Mouse (Mus musculus): ENCODE results near the gene Stac. TPM values are rescaled to one million over a fixed set of nuclear protein-coding genes. Genes with fewer than 3 reads are reported as not detected.

Stac gene
- polyA plus RNA-seq, 1 experiment from 2014 or later: 0.09 TPM

DNA sequence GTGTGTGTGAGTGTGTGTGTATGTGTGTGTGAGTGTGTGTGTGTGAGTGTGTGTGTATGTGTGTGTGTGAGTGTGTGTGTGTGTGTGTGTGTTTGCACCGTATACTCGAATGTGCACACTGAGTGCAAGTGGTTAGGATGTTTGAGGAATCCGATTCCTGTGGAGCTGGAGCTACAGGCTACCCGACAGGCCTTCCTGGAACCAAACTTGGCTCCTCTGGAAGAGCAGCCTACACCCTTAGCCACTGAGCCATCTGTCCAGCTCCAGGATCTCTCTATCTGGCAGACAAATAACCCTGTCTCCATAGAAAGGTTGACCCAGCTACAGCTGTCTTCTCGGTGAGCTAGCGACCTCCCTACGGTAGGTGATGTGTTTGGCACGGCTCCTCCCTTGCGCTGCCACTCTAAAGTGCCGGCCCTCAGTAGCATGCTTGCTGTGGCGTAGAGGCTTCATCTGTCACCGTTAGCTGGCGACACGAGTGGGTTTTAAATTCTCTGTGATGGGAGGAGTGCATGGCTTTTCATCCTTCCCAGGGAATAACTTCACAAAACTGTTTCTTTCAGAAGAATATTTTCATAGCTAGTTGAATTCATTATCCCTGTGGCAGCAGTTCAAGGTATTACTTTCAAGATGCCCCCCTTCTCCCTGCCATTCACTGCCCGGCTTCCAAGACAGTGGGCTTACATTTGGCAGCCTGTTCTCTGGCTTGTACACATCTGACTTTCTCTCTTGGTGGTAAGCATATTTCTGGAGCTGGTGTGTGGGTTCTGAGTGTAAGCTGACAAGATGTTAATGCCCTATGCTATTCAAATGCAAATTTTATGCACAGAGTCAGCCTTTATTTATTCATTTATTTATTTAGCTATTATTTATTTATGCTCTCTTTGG is 175.3 kb downstream of the Stac start:
- WGBS (ENCODE audit: insufficient replicate concordance): 66% methylated on average over 15 of the region's 15 CpGs
- no peak overlapping the region for H3K27ac ChIP-seq (replicated peaks)

More for the DNA sequence above, 175.3 kb downstream of the Stac start:
- H3K9me3 ChIP-seq (replicated peaks): no peaks in the 10 kb centered on the region
- no peak for ATAC-seq (ENCODE audit: insufficient read depth)
- no peaks in the 10 kb centered on the region for H3K36me3 ChIP-seq (replicated peaks)
- no peak overlapping the region for H3K9ac ChIP-seq
- H3K4me1 ChIP-seq (replicated peaks): no peaks in the 10 kb centered on the region
- no peaks in the 10 kb centered on the region for H3K27me3 ChIP-seq
- no peak overlapping the region for H3K4me3 ChIP-seq (replicated peaks)
- no peak overlapping the region for H3K4me2 ChIP-seq

All from liver, embryonic 15.5 days (tissue).